Mouse (Mus musculus): ENCODE measurements around the gene Psmb9. TPM values are rescaled to one million over a fixed set of nuclear protein-coding genes. Genes with fewer than 3 reads are reported as not detected.

Psmb9 gene
- polyA plus RNA-seq, 1 experiment: 0.33 TPM

GRCm38 (mm10) chr17:34133289-34133688 is 54.3 kb downstream of the Psmb9 start:
- TF ChIP-seq GATA1 (IDR thresholded peaks at IDR 0.05; ENCODE audit: low read length): no peak

Other genes with a start within 250 kb of the Psmb9 start
- 358 and 374 TPM in 2 replicates for gene Pfdn6, start 247.4 kb downstream of the Psmb9 start, polyA plus RNA-seq (2012)
- 165 and 186 TPM in 2 replicates for gene Wdr46, start 247.1 kb downstream of the Psmb9 start, polyA plus RNA-seq (2012)
- 11.6 and 14.2 TPM in 2 replicates for gene B3galt4, start 236.3 kb downstream of the Psmb9 start, polyA plus RNA-seq (2012)
- 64.7 and 68.2 TPM in 2 replicates for gene Vps52, start 232.0 kb downstream of the Psmb9 start, polyA plus RNA-seq (2012)
- gene Rps18, start 231.8 kb downstream of the Psmb9 start, polyA plus RNA-seq (2012): 364 and 1,526 TPM in 2 replicates
- not detected in 2 replicates for gene H2-K1, start 187.4 kb downstream of the Psmb9 start, polyA plus RNA-seq (2012)
- 56.3 and 62.8 TPM in 2 replicates for gene Ring1, start 163.1 kb downstream of the Psmb9 start, polyA plus RNA-seq (2012)
- gene H2-Ke6, start 159.7 kb downstream of the Psmb9 start, polyA plus RNA-seq (2012): 64.0 and 94.1 TPM in 2 replicates
- gene Slc39a7, start 156.1 kb downstream of the Psmb9 start, polyA plus RNA-seq (2012): 98.4 and 100 TPM in 2 replicates
- gene Rxrb, start 156.0 kb downstream of the Psmb9 start, polyA plus RNA-seq (2012): 176 and 194 TPM in 2 replicates
- gene Col11a2, start 148.3 kb downstream of the Psmb9 start, polyA plus RNA-seq (2012): 0.96 and 1.5 TPM in 2 replicates
- gene H2-Oa, start 95.4 kb downstream of the Psmb9 start, polyA plus RNA-seq (2012): not detected in 2 replicates
- 2.0 and 2.6 TPM in 2 replicates for gene H2-DMa, start 68.2 kb downstream of the Psmb9 start, polyA plus RNA-seq (2012)
- gene Brd2, start 65.1 kb downstream of the Psmb9 start, polyA plus RNA-seq (2012): 215 and 310 TPM in 2 replicates
- not detected in 2 replicates for gene H2-DMb2, start 44.5 kb downstream of the Psmb9 start, polyA plus RNA-seq (2012)
- 0.10 TPM in 1 of 2 replicates, not detected in the other for gene H2-DMb1, start 34.7 kb downstream of the Psmb9 start, polyA plus RNA-seq (2012)
- gene Tap1, start 211 bp downstream of the Psmb9 start, polyA plus RNA-seq (2012): 1.1 and 1.4 TPM in 2 replicates
- gene Psmb8, start 10.0 kb upstream of the Psmb9 start, polyA plus RNA-seq (2012): not detected in 2 replicates
- 37.0 and 46.3 TPM in 2 replicates for gene Tap2, start 15.8 kb upstream of the Psmb9 start, polyA plus RNA-seq (2012)
- gene H2-Ob, start 51.1 kb upstream of the Psmb9 start, polyA plus RNA-seq (2012): not detected in 2 replicates
- gene H2-Ab1, start 69.9 kb upstream of the Psmb9 start, polyA plus RNA-seq (2012): not detected in 2 replicates
- not detected in 2 replicates for gene H2-Aa, start 100.1 kb upstream of the Psmb9 start, polyA plus RNA-seq (2012)
- not detected in 2 replicates for gene H2-Eb1, start 118.1 kb upstream of the Psmb9 start, polyA plus RNA-seq (2012)
- gene H2-Eb2, start 137.9 kb upstream of the Psmb9 start, polyA plus RNA-seq (2012): not detected in 2 replicates
- not detected in 2 replicates for gene Btnl2, start 167.1 kb upstream of the Psmb9 start, polyA plus RNA-seq (2012)
- not detected in 2 replicates for gene Btnl1, start 189.4 kb upstream of the Psmb9 start, polyA plus RNA-seq (2012)
- not detected in 2 replicates for gene BC051142, start 211.1 kb upstream of the Psmb9 start, polyA plus RNA-seq (2012)